Mouse (Mus musculus): ENCODE results near the gene Zrsr2.

Gene Zrsr2

DNA sequence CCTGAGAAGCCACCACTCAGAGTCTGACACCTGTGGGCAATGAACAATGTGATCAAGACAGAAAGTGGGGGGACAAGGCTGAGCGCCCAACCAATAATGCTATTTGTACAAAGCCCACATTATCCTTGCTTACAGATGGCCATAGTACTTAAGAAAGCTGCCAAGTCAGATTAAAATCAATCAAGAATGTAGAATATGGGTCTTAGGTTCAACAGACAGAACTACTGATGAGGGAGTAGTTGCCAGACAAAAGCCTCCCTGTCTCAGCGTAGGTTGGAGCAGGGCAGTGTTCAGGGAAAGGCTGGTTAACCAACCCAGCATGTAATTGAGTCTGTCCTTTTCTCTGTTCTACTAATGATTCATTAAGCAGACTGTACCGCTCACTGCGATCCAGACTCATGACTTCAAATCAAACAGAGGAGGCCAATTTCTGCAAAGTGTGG is 72.9 kb downstream of the Zrsr2 start:
- DNase-seq (ENCODE audit: low read depth, low spot score): no peak
